Mouse (Mus musculus): ENCODE results near the gene Cadps2.

Gene Cadps2

GRCm38 (mm10) chr6:23762204-23762603 is 77.0 kb downstream of the Cadps2 start:
- in situ Hi-C loops (cut with MboI, MseI): no loop called here

GRCm38 (mm10) chr6:23758249-23758648 is 81.0 kb downstream of the Cadps2 start:
- in situ Hi-C loops (cut with MboI, MseI): no loop called here

- in situ Hi-C loops (cut with MboI, MseI): no loop called here
Observed at GRCm38 (mm10) chr6:23748823-23749222, 90.4 kb downstream of the Cadps2 start.

- in situ Hi-C loops (cut with MboI, MseI): no loop called here
Observed at GRCm38 (mm10) chr6:23740010-23740409, 99.2 kb downstream of the Cadps2 start.

GRCm38 (mm10) chr6:23732750-23733149 is 106.5 kb downstream of the Cadps2 start:
- in situ Hi-C loops (cut with MboI, MseI): no loop called here

- in situ Hi-C loops (cut with MboI, MseI): no loop called here
Observed at GRCm38 (mm10) chr6:23728620-23729019, 110.6 kb downstream of the Cadps2 start.

- in situ Hi-C loops (cut with MboI, MseI): no loop called here
Observed at GRCm38 (mm10) chr6:23723697-23724096, 115.5 kb downstream of the Cadps2 start.

GRCm38 (mm10) chr6:23720401-23720800 is 118.8 kb downstream of the Cadps2 start:
- in situ Hi-C loops (cut with MboI, MseI): no loop called here

- in situ Hi-C loops (cut with MboI, MseI): no loop called here
Observed at GRCm38 (mm10) chr6:23707506-23707905, 131.7 kb downstream of the Cadps2 start.

- in situ Hi-C loops (cut with MboI, MseI): no loop called here
Observed at GRCm38 (mm10) chr6:23700879-23701278, 138.3 kb downstream of the Cadps2 start.

GRCm38 (mm10) chr6:23678172-23678571 is 161.0 kb downstream of the Cadps2 start:
- in situ Hi-C loops (cut with MboI, MseI): no loop called here

- in situ Hi-C loops (cut with MboI, MseI): no loop called here
Observed at GRCm38 (mm10) chr6:23655036-23655435, 184.2 kb downstream of the Cadps2 start, which contains the start of gene Rnf148. Gene Rnf148, minus strand, starts transcription at chr6:23655136.

GRCm38 (mm10) chr6:23650205-23650604 is 189.0 kb downstream of the Cadps2 start, which contains the start of gene Rnf133:
Gene Rnf133, minus strand, starts transcription at chr6:23650305.
- in situ Hi-C loops (cut with MboI, MseI): no loop called here

GRCm38 (mm10) chr6:23648732-23649131 is 190.5 kb downstream of the Cadps2 start:
- in situ Hi-C loops (cut with MboI, MseI): no loop called here

- in situ Hi-C loops (cut with MboI, MseI): no loop called here
Observed at GRCm38 (mm10) chr6:23647627-23648247, 191.5 kb downstream of the Cadps2 start.

- in situ Hi-C loops (cut with MboI, MseI): no loop called here
Observed at GRCm38 (mm10) chr6:23637081-23637480, 202.1 kb downstream of the Cadps2 start.

- in situ Hi-C loops (cut with MboI, MseI): no loop called here
Observed at GRCm38 (mm10) chr6:23635208-23635607, 204.0 kb downstream of the Cadps2 start.

- in situ Hi-C loops (cut with MboI, MseI): no loop called here
Observed at GRCm38 (mm10) chr6:23634016-23634415, 205.2 kb downstream of the Cadps2 start.

- in situ Hi-C loops (cut with MboI, MseI): no loop called here
Observed at GRCm38 (mm10) chr6:23630465-23630864, 208.8 kb downstream of the Cadps2 start.

GRCm38 (mm10) chr6:23575102-23575501 is 264.1 kb downstream of the Cadps2 start:
- in situ Hi-C loops (cut with MboI, MseI): no loop called here

- in situ Hi-C loops (cut with MboI, MseI): no loop called here
Observed at GRCm38 (mm10) chr6:23573750-23574149, 265.5 kb downstream of the Cadps2 start.

- in situ Hi-C loops (cut with MboI, MseI): no loop called here
Observed at GRCm38 (mm10) chr6:23572401-23572800, 266.8 kb downstream of the Cadps2 start.

- in situ Hi-C loops (cut with MboI, MseI): no loop called here
Observed at GRCm38 (mm10) chr6:23569686-23570085, 269.5 kb downstream of the Cadps2 start.

GRCm38 (mm10) chr6:23568688-23569087 is 270.5 kb downstream of the Cadps2 start:
- in situ Hi-C loops (cut with MboI, MseI): no loop called here
